Mouse (Mus musculus) erythroblast, embryonic 14.5 days (primary cell): ENCODE measurements around the gene Mob4. TPM values are rescaled to one million over a fixed set of nuclear protein-coding genes. Genes with fewer than 3 reads are reported as not detected.

Source experiments
- H3K27me3 ChIP-seq: 2 replicates; pipeline ENCODE4 v1.6.1; 2012; ENCODE audit warnings: inconsistent platforms; ENCODE audit not compliant: control insufficient read depth
- H3K36me3 ChIP-seq: 2 replicates; pipeline ENCODE4 v1.6.1; 2012; ENCODE audit warnings: mild to moderate bottlenecking, inconsistent platforms; ENCODE audit not compliant: control insufficient read depth
- H3K4me1 ChIP-seq: 2 replicates; pipeline ENCODE4 v1.6.1; 2012; ENCODE audit warnings: inconsistent platforms; ENCODE audit not compliant: control insufficient read depth
- H3K4me3 ChIP-seq: replicated peaks from 2 replicates; pipeline ENCODE3; 2012; ENCODE audit warnings: moderate library complexity, mild to moderate bottlenecking, inconsistent platforms
- H3K9me3 ChIP-seq: 2 replicates; pipeline ENCODE4 v1.6.1; 2012; ENCODE audit warnings: low read length, inconsistent platforms, mixed read lengths; ENCODE audit not compliant: control insufficient read depth
- GATA1 ChIP-seq: IDR thresholded peaks from 2 replicates; pipeline ENCODE4 v1.6.1; 2012; ENCODE audit warnings: low read length, inconsistent platforms, mixed read lengths
- TAL1 ChIP-seq: IDR thresholded peaks from 3 replicates; pipeline ENCODE4 v1.6.1; 2012; ENCODE audit warnings: low read length, inconsistent platforms, mixed read lengths
- polyA plus RNA-seq: library from polyadenylated mRNA; stranded (reverse); fragments of >175 nt; gene quantifications from 2 replicates; pipeline ENCODE4 v1.2.3, GENCODE M21; 2012

Mob4 gene
- polyA plus RNA-seq, 1 experiment, result 0.73 TPM

DNA sequence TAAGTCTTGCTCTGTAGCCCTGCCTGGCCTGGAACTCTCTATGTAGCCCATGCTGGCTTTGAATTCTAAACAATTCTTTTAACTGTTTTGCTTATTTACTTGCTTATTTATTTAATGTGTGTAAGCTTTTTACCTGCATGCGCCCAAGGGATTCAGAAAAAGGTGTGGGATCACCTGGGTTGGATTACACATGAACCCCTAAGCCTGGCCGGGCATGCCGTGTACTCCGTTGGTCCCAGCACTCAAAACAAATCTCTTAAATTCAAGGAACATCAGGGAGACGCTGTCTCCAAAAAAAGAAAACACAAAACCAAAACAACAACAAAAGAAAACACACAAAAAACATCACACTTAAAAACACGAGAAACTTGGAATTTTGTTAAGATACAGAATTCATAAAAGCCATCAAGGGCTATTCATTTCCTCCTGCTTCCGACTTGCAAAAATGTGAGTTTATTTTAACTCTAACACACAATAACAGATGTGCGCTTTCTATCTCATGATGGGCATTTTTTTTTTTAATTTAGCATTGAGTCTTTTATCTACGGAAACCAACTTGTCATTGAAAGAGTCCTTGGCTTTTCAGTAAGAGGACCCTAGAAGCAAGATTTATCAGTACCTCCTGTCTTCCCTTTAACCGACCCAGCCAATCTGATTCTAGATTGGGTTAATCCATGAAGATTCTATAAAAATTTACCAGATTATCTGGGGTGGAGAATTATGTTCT, 678 bp upstream of the Mob4 start:
- peak overlapping the region; percentile 100 for H3K4me3 ChIP-seq
- TF ChIP-seq GATA1 (no peak), TAL1 (no peak)
- no peaks in the 10 kb centered on the region for H3K9me3 ChIP-seq
- no peaks in the 10 kb centered on the region for H3K27me3 ChIP-seq
- H3K36me3 ChIP-seq, result peaks cover 11% of the 10 kb centered on the region
- H3K4me1 ChIP-seq, result peaks cover 37% of the 10 kb centered on the region

DNA sequence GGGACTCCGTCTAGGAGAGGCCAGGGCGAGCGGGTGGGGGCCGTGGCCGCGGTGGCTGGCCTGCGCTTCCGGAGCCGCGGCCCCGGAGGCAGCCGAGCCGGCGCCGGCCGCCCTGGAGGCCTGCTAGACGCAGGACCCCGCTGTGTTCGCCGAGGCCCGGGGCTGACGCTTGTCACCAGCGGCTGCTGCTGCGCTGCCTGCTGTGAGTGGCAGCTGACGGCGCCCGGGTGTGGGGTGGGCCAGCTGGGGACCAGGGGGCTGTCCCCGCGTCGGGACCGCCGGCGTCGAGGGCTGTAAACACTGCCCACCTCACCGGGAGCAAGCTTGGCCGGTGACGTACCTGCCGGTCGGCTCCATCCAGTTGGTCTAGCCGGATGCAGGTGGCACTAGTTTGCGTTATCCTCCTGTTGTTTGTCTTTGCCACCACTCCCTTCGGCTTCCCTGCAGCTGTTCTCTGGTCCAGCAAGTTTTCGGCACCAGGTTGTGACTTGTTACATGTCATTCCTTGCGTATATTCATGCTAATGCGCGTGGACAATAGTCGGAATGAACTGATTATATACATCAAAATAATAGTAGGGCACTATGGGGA, 488 bp downstream of the Mob4 start:
- peak overlapping the region; percentile 100 for H3K4me3 ChIP-seq
- H3K36me3 ChIP-seq, result peaks cover 15% of the 10 kb centered on the region
- no peaks in the 10 kb centered on the region for H3K9me3 ChIP-seq
- peaks cover 37% of the 10 kb centered on the region for H3K4me1 ChIP-seq
- TF ChIP-seq TAL1 (no peak), GATA1 (no peak)
- no peaks in the 10 kb centered on the region for H3K27me3 ChIP-seq

DNA sequence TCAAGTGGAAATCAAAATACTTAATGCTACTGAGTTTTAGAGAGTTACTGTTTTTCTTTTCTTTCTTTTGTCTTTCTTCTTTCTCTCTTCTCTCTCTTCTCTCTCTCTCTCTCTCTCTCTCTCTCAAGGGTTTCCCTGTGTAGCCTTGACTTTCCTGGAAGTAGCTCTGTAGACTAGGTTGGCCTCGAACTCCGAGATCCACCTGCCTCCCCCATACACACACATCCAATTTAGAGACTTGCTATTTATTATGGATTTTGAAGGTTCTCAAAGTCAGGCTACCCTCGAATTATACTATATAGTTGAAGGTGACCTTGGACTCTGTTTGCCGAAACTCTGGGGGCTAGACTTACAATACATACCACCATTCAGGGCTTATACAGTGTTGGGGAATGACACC, 1.3 kb downstream of the Mob4 start:
- peak overlapping the region; percentile 100 for H3K4me3 ChIP-seq
- H3K9me3 ChIP-seq, result no peaks in the 10 kb centered on the region
- TF ChIP-seq TAL1 (no peak), GATA1 (no peak)
- peaks cover 15% of the 10 kb centered on the region for H3K36me3 ChIP-seq
- peaks cover 37% of the 10 kb centered on the region for H3K4me1 ChIP-seq
- H3K27me3 ChIP-seq, result no peaks in the 10 kb centered on the region

DNA sequence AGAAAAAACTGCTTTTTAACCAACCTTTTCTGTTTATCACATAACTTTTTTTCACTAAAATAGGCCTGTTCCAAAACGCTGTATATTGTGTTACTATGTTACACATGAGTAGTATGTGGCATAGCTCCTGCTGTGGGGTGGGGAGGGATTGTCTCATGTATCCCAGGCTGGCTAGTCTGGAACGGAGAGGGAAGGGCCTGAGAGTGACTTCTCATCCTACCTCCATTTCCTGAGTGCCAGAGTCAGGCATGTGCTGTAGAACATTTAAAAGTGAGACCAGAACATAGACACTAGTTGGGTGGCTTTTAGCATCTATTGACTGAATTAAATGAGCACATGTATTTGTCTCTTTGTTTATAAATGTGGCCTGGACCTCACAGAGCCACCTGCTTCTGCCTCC, 2.1 kb downstream of the Mob4 start:
- H3K36me3 ChIP-seq, result peaks cover 21% of the 10 kb centered on the region
- no peaks in the 10 kb centered on the region for H3K27me3 ChIP-seq
- peak overlapping the region; percentile 13 for H3K4me3 ChIP-seq
- no peak for TF ChIP-seq GATA1
- no peak for TF ChIP-seq TAL1
- H3K4me1 ChIP-seq, result peaks cover 37% of the 10 kb centered on the region
- H3K9me3 ChIP-seq, result no peaks in the 10 kb centered on the region

DNA sequence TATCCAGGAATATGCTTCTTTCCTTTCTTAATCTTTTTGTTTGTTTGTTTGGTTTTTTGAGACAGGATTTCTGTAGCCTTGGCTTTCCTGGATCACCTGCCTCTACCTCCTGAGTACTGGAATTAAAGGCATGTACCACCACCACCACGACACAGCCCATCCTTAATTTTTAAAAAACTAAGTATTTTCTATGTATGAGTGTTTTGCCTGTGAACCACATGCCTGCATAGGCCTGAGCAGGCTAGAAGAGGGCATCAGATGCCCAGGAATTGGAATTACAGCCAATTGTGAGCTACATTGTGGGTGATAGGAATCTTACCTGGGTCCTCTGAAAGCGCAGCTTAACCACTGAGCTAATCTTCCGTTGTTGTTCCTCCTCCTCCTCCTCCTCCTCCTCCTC, 3.3 kb downstream of the Mob4 start:
- H3K4me1 ChIP-seq, result peaks cover 36% of the 10 kb centered on the region

DNA sequence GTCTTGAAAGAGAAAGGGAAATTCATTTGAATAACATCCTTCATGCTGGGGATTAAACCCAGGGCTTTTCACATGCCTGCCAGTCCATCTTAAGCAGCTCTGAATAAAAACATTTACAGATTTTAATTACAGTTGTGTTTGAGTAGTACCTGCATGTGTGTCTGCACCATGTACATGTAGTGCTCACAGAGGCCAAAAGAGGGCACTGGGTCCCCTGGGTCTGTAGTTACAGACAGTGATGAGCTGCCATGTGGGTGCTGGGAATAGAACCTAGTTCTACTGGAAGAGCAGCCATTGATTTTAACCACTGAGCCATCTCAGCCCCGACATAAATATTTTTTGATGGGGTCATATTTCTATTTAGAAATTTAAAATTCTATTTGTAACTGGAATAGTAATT, 4.8 kb downstream of the Mob4 start:
- H3K27me3 ChIP-seq, result no peaks in the 10 kb centered on the region
- no peaks in the 10 kb centered on the region for H3K9me3 ChIP-seq
- TF ChIP-seq GATA1 (no peak), TAL1 (no peak)
- peaks cover 21% of the 10 kb centered on the region for H3K4me1 ChIP-seq
- no peak overlapping the region for H3K4me3 ChIP-seq
- H3K36me3 ChIP-seq, result peaks cover 35% of the 10 kb centered on the region

More for the DNA sequence above, 3.3 kb downstream of the Mob4 start:
- H3K36me3 ChIP-seq, result peaks cover 25% of the 10 kb centered on the region
- no peaks in the 10 kb centered on the region for H3K27me3 ChIP-seq
- no peaks in the 10 kb centered on the region for H3K9me3 ChIP-seq
- no peak overlapping the region for H3K4me3 ChIP-seq
- no peak for TF ChIP-seq TAL1

DNA sequence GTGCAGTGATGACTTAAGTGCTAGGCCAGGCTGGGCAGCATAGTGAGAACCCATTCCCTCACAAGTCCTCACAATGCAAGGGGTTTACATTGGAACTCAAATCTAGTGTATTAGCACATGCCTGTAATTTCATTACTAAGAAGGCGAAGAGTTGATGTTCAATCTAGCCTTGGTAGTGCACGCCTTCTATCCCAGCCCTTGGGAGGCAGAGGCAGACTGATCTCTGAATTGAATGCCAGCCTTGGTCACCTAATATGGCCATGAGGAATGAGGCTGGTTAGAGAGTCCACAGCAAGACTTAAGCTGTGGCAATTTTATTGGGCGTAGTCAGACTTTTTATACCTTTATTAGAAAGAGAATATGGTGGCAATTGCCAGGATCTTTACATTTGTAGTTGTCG, 13.3 kb downstream of the Mob4 start:
- H3K27me3 ChIP-seq, result no peaks in the 10 kb centered on the region
- H3K36me3 ChIP-seq, result peaks cover 54% of the 10 kb centered on the region
- H3K9me3 ChIP-seq, result peaks cover 3% of the 10 kb centered on the region; the same call in 1 of the 2 replicates
- H3K4me3 ChIP-seq, result no peak overlapping the region
- H3K4me1 ChIP-seq, result no peaks in the 10 kb centered on the region
- TF ChIP-seq GATA1, result no peak
- no peak for TF ChIP-seq TAL1

DNA sequence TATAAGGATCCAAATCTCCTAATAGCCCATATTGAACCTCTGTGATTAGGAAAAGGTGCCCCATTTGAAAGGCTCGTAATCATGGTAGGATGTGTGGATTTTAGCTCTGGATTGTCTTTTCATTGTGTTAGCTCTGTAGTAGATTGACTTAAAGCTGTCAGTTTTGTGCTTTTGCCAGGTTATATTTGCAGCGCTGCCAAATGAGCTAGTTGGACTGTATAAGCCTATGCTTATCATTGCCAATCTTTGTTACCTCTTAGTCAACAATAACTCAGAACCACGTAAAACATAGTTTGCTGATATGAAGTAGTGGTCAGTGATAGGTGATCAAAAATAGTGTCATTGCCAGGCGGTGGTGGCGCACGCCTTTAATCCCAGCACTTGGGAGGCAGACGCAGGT, 14.5 kb downstream of the Mob4 start:
- no peak for TF ChIP-seq TAL1
- no peak for TF ChIP-seq GATA1
- Histone ChIP-seq H3K9me3 (peaks cover 3% of the 10 kb centered on the region; the same call in 1 of the 2 replicates), H3K27me3 (no peaks in the 10 kb centered on the region), H3K36me3 (peaks cover 59% of the 10 kb centered on the region), H3K4me1 (no peaks in the 10 kb centered on the region), H3K4me3 (no peak overlapping the region)

DNA sequence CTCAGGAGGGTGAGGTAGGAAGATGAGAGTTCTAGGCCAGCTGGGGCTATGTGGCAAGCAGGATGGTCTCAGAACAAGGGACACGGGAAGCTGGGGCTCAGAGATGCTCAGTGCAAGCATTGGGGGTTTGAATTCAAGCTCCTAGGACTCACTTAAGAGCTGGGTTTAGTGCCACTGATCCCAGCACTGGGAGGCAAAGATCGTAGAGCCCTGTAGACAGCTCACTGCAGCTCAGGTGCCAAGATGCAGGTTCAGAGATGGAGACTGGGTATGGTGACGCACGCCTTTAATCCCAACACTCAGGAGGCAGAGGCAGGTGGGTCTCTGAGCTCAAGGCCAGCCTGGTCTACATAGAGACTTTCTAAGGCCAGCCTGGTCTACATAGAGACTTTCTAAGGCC, 26.3 kb downstream of the Mob4 start:
- Histone ChIP-seq H3K9me3 (peaks cover 4% of the 10 kb centered on the region; the same call in 1 of the 2 replicates), H3K4me1 (no peaks in the 10 kb centered on the region; the same call in 1 of the 2 replicates), H3K36me3 (peaks cover 68% of the 10 kb centered on the region), H3K27me3 (no peaks in the 10 kb centered on the region), H3K4me3 (no peak overlapping the region)
- TF ChIP-seq GATA1 (no peak), TAL1 (no peak)

DNA sequence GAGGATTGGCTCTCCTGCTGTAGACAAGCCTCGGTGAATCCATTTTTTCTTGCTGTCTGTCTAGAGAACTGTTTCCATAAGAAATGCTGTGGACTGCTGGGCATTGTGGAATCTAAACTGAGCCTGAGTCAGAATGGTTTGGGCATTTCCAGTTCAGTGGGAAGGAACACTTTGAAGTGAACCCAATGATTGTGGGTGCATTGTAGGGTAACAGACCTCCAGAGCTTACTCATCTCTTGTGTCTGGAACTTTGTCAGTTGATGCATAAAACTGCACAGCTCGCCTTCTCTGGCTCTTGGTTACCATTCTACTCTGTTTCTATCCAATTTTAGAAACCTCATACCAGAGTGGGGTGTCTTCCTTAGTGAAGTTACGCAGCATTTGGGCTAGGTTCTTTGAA, 27.2 kb downstream of the Mob4 start:
- Histone ChIP-seq H3K4me1 (no peaks in the 10 kb centered on the region; the same call in 1 of the 2 replicates), H3K9me3 (peaks cover 4% of the 10 kb centered on the region; the same call in 1 of the 2 replicates), H3K27me3 (no peaks in the 10 kb centered on the region), H3K4me3 (no peak overlapping the region), H3K36me3 (peaks cover 59% of the 10 kb centered on the region)
- TF ChIP-seq GATA1 (no peak), TAL1 (no peak)
